Mouse (Mus musculus): ENCODE measurements around the gene D730048I06Rik. TPM values are rescaled to one million over a fixed set of nuclear protein-coding genes. Genes with fewer than 3 reads are reported as not detected.
"Not testable (repeated sequence)": the region's sequence is repeated elsewhere in the genome, so short reads cannot be mapped to it uniquely, and the experiment has no call there.

The D730048I06Rik gene
- polyA plus RNA-seq (2014; fragmentation: Nextera tagmentation; extraction: Ambion mirVana), result not detected in 2 replicates

DNA sequence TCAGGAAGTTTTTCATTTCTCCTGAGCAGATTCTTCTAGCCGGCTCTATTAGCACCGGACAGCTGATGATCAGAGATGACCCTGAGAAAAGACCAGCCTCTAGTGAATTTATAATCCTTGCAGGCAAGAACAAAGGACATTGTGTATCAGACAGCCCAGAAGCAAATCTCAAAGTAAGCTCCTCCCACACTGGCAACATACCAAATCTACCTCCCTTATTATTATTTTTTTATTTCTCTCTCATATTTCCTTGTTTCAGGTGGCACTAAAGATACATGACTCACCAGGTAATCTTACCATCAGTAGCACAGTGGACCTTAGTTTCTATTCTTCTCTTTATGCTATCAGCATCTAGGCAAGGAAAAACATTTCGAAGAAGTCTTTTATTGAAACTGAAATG lies at the start of gene D730048I06Rik, which contains the start of gene Gm27235:
D730048I06Rik (minus strand) TSS at position 112 of the 400 bp plus-strand sequence.
Gm27235 (minus strand) TSS at position 101 of the 400 bp plus-strand sequence.
- no peak for DNase-seq (ENCODE audit: low spot score)
- 99% methylated on average over 3 of the region's 3 CpGs for WGBS
- Histone ChIP-seq H3K27ac (no peak within 1 kb of the TSS), H3K27me3 (ENCODE audit: control insufficient read depth, insufficient read depth, low read length) (no peaks in the 10 kb centered on the region), H3K9ac (no peak within 1 kb of the TSS), H3K4me2 (replicated peaks) (no peak within 1 kb of the TSS), H3K4me3 (replicated peaks; ENCODE audit: low read length) (no peak within 1 kb of the TSS), H3K4me1 (replicated peaks; ENCODE audit: control insufficient read depth, insufficient read depth, low read length) (no peaks in the 10 kb centered on the region), H3K9me3 (ENCODE audit: control insufficient read depth, low read length) (0 out of 2 replicates have a peak, but pooled peaks cover 24% of the 10 kb centered on the region), H3K36me3 (replicated peaks; ENCODE audit: control insufficient read depth, insufficient read depth) (no peaks in the 10 kb centered on the region)
- ATAC-seq (ENCODE audit: low FRiP score), result no peak

DNA sequence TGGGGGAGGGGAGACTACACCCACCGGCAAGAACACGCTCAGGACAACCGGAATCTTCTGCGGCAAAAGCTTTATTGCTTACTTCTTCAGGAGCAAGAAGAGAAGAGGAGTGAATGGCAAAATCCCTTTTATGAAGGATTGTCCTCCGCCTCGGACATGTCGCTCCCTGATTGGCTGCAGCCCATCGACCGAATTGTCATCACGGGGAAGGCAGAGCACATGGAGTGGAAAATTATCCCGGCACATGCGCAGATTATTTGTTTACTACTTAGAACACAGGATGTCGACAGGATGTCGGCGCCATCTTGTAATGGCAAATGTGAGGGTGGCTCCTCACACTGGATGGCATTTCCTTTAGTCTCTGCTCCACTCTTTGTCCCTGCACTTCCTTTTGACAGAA lies 28.0 kb upstream of the D730048I06Rik start:
- ATAC-seq (ENCODE audit: low FRiP score); H3K27me3 ChIP-seq (ENCODE audit: control insufficient read depth, insufficient read depth, low read length); H3K27ac ChIP-seq; H3K36me3 ChIP-seq (replicated peaks; ENCODE audit: control insufficient read depth, insufficient read depth); DNase-seq (ENCODE audit: low spot score); H3K4me3 ChIP-seq (replicated peaks; ENCODE audit: low read length); H3K4me1 ChIP-seq (replicated peaks; ENCODE audit: control insufficient read depth, insufficient read depth, low read length); H3K4me2 ChIP-seq (replicated peaks); H3K9ac ChIP-seq: not testable (repeated sequence)
- 96% methylated on average over 15 of the region's 15 CpGs for WGBS
- H3K9me3 ChIP-seq (ENCODE audit: control insufficient read depth, low read length), result peaks cover 14% of the 10 kb centered on the region; the same call in 1 of the 2 replicates

- DNase-seq (ENCODE audit: low spot score) (no peak), ATAC-seq (ENCODE audit: low FRiP score) (no peak)
- Histone ChIP-seq H3K9me3 (ENCODE audit: control insufficient read depth, low read length) (peaks cover 25% of the 10 kb centered on the region), H3K27me3 (ENCODE audit: control insufficient read depth, insufficient read depth, low read length) (no peaks in the 10 kb centered on the region), H3K4me1 (replicated peaks; ENCODE audit: control insufficient read depth, insufficient read depth, low read length) (no peaks in the 10 kb centered on the region), H3K4me2 (replicated peaks) (no peak overlapping the region), H3K9ac (no peak overlapping the region), H3K36me3 (replicated peaks; ENCODE audit: control insufficient read depth, insufficient read depth) (no peaks in the 10 kb centered on the region), H3K4me3 (replicated peaks; ENCODE audit: low read length) (no peak overlapping the region), H3K27ac (no peak overlapping the region)
Measured at GRCm38 (mm10) chr9:35798146-35798545, 8.2 kb upstream of the D730048I06Rik start.

DNA sequence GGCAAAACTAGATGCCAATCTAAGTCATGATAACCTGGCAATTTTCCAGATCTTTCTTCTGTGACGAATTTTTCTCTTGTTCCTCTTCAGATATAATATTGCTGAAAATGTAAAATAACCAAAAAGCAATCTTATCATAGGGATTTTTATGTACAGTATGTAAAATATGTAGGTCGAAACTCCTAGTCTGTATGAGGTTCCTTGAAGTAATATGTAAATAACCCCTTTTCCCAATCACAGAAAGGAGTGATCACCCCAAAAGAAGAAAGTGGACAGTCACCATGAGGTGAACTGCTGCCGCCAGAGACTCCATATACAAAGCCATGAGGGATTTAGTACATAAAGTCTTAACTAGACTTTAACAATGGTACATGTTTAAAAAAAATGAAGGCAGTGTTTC lies 11.9 kb downstream of the D730048I06Rik start, which contains the start of gene Gm17727:
Gm17727 (minus strand) TSS at position 101 of the 400 bp plus-strand sequence.
- Histone ChIP-seq H3K9ac (no peak within 1 kb of the TSS), H3K4me1 (replicated peaks; ENCODE audit: control insufficient read depth, insufficient read depth, low read length) (no peaks in the 10 kb centered on the region), H3K27me3 (ENCODE audit: control insufficient read depth, insufficient read depth, low read length) (no peaks in the 10 kb centered on the region), H3K4me3 (replicated peaks; ENCODE audit: low read length) (no peak within 1 kb of the TSS), H3K27ac (no peak within 1 kb of the TSS), H3K9me3 (ENCODE audit: control insufficient read depth, low read length) (peaks cover 18% of the 10 kb centered on the region; the same call in 1 of the 2 replicates), H3K4me2 (replicated peaks) (no peak within 1 kb of the TSS), H3K36me3 (replicated peaks; ENCODE audit: control insufficient read depth, insufficient read depth) (no peaks in the 10 kb centered on the region)
- ATAC-seq (ENCODE audit: low FRiP score) (no peak), DNase-seq (ENCODE audit: low spot score) (no peak)
- 68% methylated on average over 3 of the region's 3 CpGs for WGBS

- ATAC-seq (ENCODE audit: low FRiP score), result no peak
- no peak for DNase-seq (ENCODE audit: low spot score)
- no peaks in the 10 kb centered on the region for H3K4me1 ChIP-seq (replicated peaks; ENCODE audit: control insufficient read depth, insufficient read depth, low read length)
- no peak overlapping the region for H3K4me3 ChIP-seq (replicated peaks; ENCODE audit: low read length)
- H3K9ac ChIP-seq, result no peak overlapping the region
- no peaks in the 10 kb centered on the region for H3K36me3 ChIP-seq (replicated peaks; ENCODE audit: control insufficient read depth, insufficient read depth)
- H3K4me2 ChIP-seq (replicated peaks), result no peak overlapping the region
- no peaks in the 10 kb centered on the region for H3K27me3 ChIP-seq (ENCODE audit: control insufficient read depth, insufficient read depth, low read length)
- 0 out of 2 replicates have a peak, but pooled peaks cover 3% of the 10 kb centered on the region for H3K9me3 ChIP-seq (ENCODE audit: control insufficient read depth, low read length)
- no peak overlapping the region for H3K27ac ChIP-seq
Measured at GRCm38 (mm10) chr9:35756843-35757242, 33.1 kb downstream of the D730048I06Rik start.

GRCm38 (mm10) chr9:35740749-35741148 lies 49.2 kb downstream of the D730048I06Rik start, which contains the start of gene Gm17677:
TSS of gene Gm17677 (plus strand) at chr9:35741049.
- H3K36me3 ChIP-seq (replicated peaks; ENCODE audit: control insufficient read depth, insufficient read depth), result no peaks in the 10 kb centered on the region
- H3K27ac ChIP-seq, result no peak within 1 kb of the TSS
- no peak for ATAC-seq (ENCODE audit: low FRiP score)
- no peaks in the 10 kb centered on the region for H3K27me3 ChIP-seq (ENCODE audit: control insufficient read depth, insufficient read depth, low read length)
- H3K4me2 ChIP-seq (replicated peaks), result no peak within 1 kb of the TSS
- no peak for DNase-seq (ENCODE audit: low spot score)
- H3K9me3 ChIP-seq (ENCODE audit: control insufficient read depth, low read length), result no peaks in the 10 kb centered on the region; the same call in 1 of the 2 replicates
- no peak within 1 kb of the TSS for H3K9ac ChIP-seq
- no peaks in the 10 kb centered on the region for H3K4me1 ChIP-seq (replicated peaks; ENCODE audit: control insufficient read depth, insufficient read depth, low read length)
- no peak within 1 kb of the TSS for H3K4me3 ChIP-seq (replicated peaks; ENCODE audit: low read length)

Other genes with a start within 250 kb of the D730048I06Rik start
- 29.3 and 31.8 TPM in 2 replicates for gene Ddx25, start 231.6 kb downstream of the D730048I06Rik start, polyA plus RNA-seq (2014; fragmentation: Nextera tagmentation; extraction: Ambion mirVana)
- gene Pus3, start 231.5 kb downstream of the D730048I06Rik start, polyA plus RNA-seq (2014; fragmentation: Nextera tagmentation; extraction: Ambion mirVana), result 15.6 and 19.1 TPM in 2 replicates
- 0.47 TPM in 2 replicates for gene Pate2, start 219.8 kb downstream of the D730048I06Rik start, polyA plus RNA-seq (2014; fragmentation: Nextera tagmentation; extraction: Ambion mirVana)
- 14.4 and 18.2 TPM in 2 replicates for gene Hyls1, start 219.7 kb downstream of the D730048I06Rik start, polyA plus RNA-seq (2014; fragmentation: Nextera tagmentation; extraction: Ambion mirVana)
- gene Pate4, start 178.2 kb downstream of the D730048I06Rik start, polyA plus RNA-seq (2014; fragmentation: Nextera tagmentation; extraction: Ambion mirVana), result not detected in 2 replicates
- not detected in 2 replicates for gene Pate3, start 141.9 kb downstream of the D730048I06Rik start, polyA plus RNA-seq (2014; fragmentation: Nextera tagmentation; extraction: Ambion mirVana)
- gene Pate1, start 102.7 kb downstream of the D730048I06Rik start, polyA plus RNA-seq (2014; fragmentation: Nextera tagmentation; extraction: Ambion mirVana), result not detected in 2 replicates
- gene Gm17677, start 49.1 kb downstream of the D730048I06Rik start, polyA plus RNA-seq (2014; fragmentation: Nextera tagmentation; extraction: Ambion mirVana), result not detected in 2 replicates
- not detected in 2 replicates for gene Gm17727, start 12.0 kb downstream of the D730048I06Rik start, polyA plus RNA-seq (2014; fragmentation: Nextera tagmentation; extraction: Ambion mirVana)
- gene Gm27235, start within 50 bp of the D730048I06Rik start, polyA plus RNA-seq (2014; fragmentation: Nextera tagmentation; extraction: Ambion mirVana), result not detected in 2 replicates
- gene 9230110F15Rik, start 54.0 kb upstream of the D730048I06Rik start, polyA plus RNA-seq (2014; fragmentation: Nextera tagmentation; extraction: Ambion mirVana), result not detected in 2 replicates
- gene 9230113P08Rik, start 118.3 kb upstream of the D730048I06Rik start, polyA plus RNA-seq (2014; fragmentation: Nextera tagmentation; extraction: Ambion mirVana), result not detected in 2 replicates

All from hindbrain, embryonic 14.5 days (tissue).